Mouse (Mus musculus) stomach, postnatal 0 days (tissue): ENCODE results near the gene Fastkd5.

Source experiments
- CTCF ChIP-seq: IDR thresholded peaks from 2 replicates; pipeline ENCODE4 v1.5.1; 2016; ENCODE audit warnings: antibody characterized with exemption, low read depth, mild to moderate bottlenecking, moderate library complexity
- EP300 ChIP-seq: optimal IDR thresholded peaks from 2 replicates; pipeline ENCODE3; 2016; ENCODE audit warnings: antibody characterized with exemption

- TF ChIP-seq CTCF (no peak), EP300 (no peak)
Measured at GRCm38 (mm10) chr2:130577632-130578031, 52.2 kb downstream of the Fastkd5 start.
